Mouse (Mus musculus) erythroblast, adult 5-6 weeks (primary cell): Measurements from ENCODE around the gene Prepl. TPM values are rescaled to one million over a fixed set of nuclear protein-coding genes. Genes with fewer than 3 reads are reported as not detected.

Experiments
- ATAC-seq: replicated peaks from 2 replicates; pipeline ENCODE4 v1.8.0; 2016; ENCODE audit warnings: moderate number of reproducible peaks, mild to moderate bottlenecking, moderate TSS enrichment, inconsistent platforms; ENCODE audit not compliant: poor library complexity, low FRiP score, severe bottlenecking
- total RNA-seq, 2 experiments: library from RNA; stranded (forward) in 1 of 2; stranded (reverse) in 1 of 2; fragments of 150-400 nt in 1 of 2; fragments of 200-764, 138-1000 nt in 1 of 2; gene quantifications; 2 replicates each; pipeline versions ENCODE4 v1.2.3 to v1.2.4; 2015 to 2017; ENCODE audit warnings: low replicate concordance in 2 of 2

Gene Prepl
- 6.1 and 17.9 TPM in 2 replicates for total RNA-seq (2015; ENCODE audit: low replicate concordance)
- 3.7 and 5.7 TPM in 2 replicates for total RNA-seq (2017; ENCODE audit: low replicate concordance)

DNA sequence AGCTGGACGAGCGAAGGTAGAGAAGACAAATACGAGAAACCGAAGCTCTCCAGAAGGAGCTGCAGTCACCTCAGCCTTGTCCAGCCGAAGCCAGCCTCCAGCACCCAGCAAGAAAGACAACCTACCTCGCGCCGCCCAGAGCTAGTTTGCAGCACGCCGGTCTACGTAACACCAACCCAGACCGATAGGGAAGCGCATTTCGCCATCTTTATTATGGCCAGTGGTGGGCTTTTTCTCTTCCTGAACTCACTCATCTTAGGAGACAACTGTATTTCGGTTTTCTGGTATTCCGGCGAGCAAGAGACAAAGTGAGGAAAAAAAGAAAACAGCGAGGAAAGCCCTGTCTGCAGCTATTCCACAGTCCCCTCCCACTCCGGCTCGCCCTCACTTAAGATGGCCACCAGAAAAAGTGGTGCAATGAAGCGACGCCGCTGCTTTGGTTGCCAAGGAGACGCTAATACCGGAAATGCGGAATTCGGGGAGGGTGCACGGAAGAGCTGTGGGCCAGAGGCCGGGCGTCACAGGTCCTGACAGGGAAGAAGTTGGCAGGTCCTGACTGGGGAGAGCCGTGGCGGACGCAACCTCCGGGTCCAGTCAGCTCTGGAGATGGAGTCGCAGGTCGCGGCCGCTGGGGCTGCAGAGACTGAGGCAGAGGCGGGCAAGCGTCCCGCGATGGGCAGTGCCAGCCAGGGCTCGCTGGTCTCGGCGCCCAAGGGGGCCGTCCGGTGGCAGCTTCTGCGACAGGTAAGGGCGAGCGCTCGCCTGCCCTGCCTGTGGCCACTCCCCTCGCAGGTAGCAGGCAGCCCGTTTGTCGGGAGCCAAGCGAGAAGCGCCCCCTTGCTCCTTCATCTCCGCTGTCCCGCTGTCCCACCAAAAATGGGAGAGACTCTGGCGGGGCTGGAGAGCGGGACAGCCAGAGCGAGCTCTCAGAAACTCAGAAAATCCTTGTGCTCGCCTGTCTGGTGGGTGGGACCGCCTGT lies at the start of gene Prepl, which contains the start of gene Camkmt:
TSS of gene Prepl (minus strand) at position 122 of the 980 bp plus-strand sequence.
TSS of gene Camkmt (plus strand) at position 433 of the 980 bp plus-strand sequence.
- peak; percentile 96 for ATAC-seq

DNA sequence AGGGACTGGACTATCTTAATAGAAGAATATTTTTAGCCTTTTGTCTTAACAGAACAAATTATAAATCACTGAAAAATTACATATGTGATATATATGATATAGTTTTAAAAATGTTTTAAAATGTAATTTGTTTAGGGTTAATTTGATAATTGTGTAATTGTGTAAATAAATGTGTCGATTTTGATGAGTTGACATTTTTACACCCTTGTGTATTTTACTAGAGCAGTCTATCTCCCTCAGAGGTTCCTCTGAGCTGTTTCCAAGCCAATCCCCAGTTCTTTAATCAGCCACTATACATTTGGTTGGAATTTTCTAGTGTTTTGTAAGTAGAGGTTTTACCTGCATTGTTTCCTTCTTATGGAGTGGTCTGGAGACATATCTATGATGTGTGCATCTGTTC lies 48.4 kb upstream of the Prepl start:
- no peak for ATAC-seq

DNA sequence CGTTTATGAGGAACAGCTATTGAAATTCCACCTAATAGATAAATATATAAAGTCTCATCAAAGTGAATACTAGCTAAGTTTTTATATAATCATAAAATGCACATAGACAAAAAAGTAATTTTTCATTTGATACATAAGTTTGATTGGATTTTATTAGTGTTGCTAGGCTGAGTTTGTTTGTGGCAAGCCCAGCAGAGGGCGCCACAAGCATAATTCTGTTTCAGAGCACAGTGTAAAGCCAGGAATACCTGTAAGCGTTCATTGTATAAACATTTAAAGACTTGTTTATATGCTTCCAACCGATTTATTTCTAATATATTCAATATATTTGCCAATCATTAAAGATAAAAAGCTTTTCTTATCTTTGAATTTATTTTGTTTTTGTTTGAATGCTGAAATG lies 26.6 kb upstream of the Prepl start:
- ATAC-seq = peak; percentile 68

DNA sequence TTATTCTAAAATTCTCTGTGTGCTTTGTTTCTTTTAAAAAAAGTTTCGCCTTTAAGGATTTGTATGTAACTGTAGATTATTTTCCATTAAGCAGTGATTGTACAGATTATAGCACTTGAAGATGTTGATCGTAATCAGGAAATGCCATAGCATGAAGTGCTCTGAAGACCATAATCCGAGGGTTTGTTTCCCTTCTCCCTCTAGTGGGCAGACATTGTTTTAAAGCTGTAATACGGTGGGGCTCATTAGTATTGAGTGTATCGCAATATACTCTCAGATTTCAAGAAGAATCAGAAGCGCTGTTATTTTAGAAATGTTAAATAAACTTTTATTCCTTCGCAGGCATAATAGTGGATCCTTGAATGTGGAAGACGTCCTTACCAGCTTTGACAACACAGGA lies 23.4 kb upstream of the Prepl start:
- ATAC-seq = no peak

DNA sequence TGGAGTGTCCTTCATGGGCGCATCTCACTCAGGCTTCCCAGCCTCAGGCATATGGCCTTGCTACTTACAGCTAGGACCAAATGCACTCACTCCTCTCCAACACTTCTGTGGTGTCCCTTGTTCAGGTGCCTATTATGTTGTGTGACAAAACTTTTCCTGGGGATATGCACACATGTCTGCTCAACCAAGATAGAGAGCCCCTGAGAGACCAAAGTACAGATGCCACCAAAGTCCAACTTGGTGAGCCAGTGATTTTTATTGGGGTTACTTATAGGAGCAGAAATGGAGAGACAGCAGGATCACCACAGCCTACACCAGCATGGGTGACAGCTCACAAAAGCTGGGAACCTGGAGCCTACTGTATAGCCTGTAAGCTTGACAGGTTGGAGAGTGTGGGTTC lies 20.6 kb upstream of the Prepl start:
- no peak for ATAC-seq

DNA sequence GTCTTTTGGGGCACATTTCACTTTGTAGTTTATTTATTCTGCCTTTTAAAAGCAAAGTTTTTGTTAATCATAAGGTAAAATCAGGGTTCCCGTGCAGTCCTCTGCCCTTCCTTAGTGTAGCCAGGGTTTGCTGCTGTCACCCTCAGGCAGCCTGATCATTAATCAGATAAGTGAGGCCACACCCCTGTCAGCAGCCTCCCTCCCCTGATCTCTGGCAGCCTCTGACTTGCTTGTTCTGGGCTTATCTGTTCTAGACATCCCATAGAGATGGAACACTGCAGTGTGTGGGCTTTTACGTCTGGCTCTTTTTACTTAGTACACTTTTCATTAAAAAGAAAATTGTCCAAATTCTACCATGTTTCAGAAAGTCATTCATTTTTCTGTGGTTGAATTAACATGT lies 13.3 kb upstream of the Prepl start:
- ATAC-seq = peak; percentile 61

DNA sequence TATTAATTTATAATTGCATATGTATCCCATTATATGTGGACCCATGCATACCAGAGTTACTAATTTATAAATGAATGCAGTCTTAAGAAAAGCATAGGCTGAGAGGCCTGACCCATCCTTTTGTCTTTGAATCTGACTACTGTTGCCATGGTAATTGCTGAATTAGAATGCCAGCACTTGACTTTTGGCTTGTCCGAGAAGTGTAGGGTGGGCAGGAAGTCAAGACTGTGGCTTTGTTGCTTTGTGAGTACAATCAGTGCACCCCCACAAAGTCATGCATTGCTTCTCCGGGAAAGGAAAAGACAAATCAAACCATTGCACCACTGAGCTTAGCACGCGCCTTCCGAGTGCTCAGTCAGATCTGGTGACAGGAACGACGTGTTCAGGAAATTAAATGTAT lies 11.7 kb upstream of the Prepl start:
- no peak for ATAC-seq

DNA sequence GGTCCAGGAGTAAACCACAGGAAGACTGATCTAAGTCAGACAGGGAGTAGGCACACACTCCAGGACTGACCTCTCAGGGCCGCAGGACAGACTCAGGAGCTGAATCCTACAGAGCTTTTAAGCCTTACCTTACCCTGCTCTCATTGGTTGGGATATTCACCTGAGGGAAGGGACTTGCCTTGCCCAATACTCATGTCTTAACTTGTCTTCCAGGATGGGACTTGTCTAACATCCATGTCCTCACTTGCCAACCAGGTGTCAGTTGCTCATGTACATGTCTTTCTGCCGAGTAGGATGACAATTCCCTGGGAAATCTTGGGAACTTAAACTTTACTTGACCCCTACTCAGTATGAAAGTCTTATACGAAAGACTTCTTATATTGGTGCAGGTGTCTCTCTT lies 10.2 kb upstream of the Prepl start:
- no peak for ATAC-seq

DNA sequence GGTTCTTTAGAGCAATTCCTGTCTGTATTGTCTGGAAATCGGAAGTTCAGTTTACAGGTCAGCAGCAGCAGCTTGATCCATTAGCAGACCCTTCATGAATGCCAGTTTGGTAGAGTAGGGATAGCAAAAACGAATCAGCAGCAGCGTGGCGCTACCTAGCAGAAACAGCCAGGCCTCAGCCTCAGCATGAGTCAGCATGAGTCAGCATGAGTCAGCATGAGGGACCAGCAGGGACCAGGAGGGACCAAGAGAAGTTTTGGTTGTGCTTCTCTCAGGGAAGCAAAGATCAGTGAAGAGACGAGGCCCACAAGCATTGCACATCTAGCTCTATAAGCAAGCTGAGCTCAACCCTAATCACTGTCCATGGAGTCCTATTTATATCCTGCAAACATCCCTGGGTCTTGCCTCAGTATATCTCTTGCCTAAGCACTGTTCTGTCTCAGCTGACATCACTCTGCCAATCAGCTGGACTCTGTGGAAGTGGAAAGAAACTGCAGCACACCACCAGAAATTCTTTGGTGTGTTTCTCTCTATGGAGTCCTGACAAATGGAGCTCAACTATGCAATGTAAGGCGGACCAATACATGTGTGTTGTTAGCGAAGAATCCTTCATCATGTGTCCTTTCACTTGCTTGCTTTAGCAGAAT lies 8.8 kb upstream of the Prepl start:
- peak; percentile 86 for ATAC-seq

DNA sequence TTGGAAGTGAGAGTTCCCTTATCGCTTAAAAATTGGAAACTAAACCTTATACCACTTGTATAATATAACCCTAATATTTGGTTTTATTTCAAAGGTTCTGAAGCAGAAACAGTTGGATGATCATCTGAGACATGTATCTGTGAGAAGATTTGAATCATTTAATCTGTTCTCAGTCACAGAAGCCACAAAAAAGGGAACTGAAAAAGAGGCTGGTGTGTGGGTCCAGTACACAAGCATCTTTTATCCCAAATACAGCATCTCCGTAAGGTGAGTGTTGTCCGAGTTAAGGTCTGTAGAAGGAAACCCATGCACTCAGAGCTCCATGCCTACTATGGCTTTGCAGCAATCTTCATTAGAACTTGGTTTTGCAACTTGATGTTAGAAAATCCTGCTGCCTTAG lies 6.4 kb upstream of the Prepl start:
- ATAC-seq = no peak

DNA sequence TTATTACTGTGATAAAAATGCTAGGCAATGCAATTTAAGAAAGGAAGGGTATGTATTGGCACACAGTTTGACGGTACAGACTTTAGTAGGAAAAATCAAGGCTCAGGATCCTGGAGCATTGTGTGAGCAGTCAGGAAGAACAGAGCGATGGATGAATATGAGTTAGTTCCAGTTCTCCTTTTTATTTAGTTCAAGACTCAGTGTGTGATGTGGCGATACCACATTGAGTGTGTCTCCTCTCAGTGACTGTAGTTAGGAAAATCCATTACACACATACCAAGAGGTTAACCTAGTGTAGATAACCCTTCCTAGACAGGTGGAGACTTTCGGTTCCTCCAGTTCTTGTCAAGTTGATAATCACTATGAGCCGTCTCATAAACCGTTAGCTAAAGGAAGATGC lies 1.7 kb upstream of the Prepl start:
- no peak for ATAC-seq

DNA sequence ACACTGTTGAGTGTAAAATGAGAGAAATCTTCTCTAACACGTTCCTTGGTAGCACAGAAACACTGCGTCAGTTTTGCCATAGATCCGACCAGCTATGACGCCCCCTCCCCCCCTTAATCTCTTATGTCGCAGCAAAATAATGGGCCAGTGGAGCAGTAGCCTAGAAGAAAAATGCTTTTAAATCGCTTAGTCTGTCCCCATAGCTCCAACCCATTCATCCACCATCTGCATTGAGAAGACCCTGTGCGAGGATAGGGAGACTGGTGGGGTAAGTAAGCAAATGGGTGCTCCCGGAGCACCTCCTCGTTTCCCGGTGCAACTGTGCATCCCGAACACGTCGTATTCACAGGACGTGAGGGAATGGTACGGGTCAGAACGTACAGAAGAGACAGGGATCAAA lies 420 bp downstream of the Prepl start:
- ATAC-seq = peak; percentile 17

DNA sequence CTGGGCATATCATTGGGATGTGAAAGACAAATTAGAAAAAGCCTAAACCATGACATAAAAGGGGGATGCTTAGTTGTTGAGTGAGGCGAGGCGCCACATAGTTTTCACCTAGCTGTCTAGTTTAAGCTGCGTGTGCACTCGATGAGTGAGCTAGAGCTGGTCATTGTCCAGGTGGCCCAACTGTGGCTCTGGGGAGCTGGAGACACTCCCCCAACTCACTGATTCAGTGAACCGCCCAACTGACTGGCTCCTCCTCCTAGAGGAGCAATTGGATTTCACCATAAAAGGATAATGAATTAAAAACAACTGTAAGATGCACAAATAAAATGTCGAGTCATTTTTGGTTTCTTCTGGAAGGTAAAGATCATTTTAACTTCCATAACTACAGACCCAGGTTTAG lies 1.0 kb downstream of the Prepl start:
- ATAC-seq = no peak

DNA sequence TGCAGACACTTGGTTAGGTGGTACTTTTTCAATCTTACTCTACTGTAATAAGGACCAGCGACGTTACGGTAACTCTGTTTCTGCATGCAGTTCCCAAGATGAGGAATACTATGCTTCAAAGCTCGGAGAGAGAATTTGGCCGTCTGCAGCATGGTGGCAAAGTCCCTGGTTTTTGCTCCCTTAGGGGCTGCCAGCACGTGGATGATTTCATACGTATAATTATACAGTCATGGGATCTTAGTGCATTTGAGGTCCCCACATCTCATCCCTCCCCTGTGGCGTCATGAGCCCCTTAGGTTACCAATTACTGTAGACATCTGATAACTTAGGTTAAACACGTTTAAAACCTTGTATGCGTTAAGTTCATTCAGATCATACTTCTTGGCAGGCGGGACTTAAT lies 1.6 kb downstream of the Prepl start:
- ATAC-seq = no peak

DNA sequence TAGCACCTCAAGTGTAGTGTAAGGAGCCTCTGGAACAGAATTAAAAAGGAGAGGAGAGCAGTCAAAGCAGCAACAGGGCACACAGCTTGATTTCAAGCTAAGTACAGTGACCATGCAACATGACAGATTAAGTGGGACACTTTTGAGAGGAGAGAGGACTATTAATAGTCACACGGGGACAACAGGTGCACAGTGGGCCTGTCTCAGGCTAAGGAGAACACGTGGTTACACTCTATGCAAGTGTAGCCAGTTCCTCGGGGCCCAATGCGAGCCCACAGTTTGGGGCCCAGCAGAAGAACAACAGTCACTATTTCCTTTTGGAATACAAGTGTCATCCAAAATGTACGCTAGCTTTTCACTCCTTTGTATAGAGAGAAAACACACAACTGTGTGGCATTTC lies 2.5 kb downstream of the Prepl start:
- ATAC-seq = no peak

DNA sequence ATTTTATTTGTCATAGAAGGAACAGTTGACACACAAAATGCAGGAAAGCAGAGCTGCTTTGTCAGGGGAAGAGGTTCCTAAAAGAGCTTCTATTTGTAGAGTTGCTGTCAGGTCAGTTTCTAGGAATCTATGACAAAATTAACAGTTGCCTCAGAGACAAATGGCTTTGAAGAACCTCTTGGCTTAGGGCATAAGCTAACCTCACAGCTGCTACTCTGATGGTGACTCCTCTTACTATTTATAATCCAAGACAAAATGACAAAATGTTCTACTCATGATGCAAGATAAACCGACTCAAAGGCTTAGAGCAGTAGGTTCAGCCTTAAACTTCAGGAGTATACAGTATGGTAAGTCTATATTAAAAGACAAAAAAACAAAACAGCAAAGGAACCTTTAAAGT lies 3.5 kb downstream of the Prepl start:
- ATAC-seq = no peak

DNA sequence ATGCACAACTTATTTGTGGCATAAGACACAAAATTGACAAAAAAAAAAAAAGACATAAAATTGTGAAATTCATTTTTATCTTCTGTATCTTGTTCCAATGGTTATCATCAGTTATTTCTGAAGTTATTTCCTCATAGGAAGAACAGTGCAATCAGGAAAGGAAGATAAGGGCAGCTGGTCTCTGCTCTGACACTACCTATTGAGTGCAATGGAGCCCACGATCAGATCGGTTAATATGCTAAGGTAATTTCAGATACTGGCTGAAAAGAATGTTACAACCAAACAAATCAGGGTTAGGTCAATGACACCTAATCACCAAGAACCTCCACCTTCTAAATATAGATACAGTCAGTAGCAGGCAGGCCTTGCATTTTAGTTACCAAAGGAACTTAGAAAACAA lies 4.7 kb downstream of the Prepl start:
- no peak for ATAC-seq

DNA sequence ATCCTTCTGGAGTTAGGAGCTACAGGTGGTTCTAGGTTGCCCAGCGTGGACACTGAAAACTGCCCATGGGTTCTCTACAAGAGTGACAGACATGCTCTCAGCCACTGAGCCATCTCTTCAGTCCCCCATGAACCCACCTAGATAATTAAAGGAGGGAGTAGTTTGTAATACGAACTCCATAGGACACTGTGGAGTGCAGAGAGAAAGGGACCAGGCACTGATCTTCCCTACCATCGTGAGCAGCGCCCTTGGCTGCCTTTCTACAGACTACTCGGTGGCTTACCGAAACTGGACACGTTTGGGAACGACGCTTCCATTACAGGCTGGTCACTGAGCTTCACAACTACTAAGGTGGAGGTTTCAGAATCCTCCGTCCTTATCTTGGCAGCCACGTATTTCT lies 9.3 kb downstream of the Prepl start:
- ATAC-seq = no peak

DNA sequence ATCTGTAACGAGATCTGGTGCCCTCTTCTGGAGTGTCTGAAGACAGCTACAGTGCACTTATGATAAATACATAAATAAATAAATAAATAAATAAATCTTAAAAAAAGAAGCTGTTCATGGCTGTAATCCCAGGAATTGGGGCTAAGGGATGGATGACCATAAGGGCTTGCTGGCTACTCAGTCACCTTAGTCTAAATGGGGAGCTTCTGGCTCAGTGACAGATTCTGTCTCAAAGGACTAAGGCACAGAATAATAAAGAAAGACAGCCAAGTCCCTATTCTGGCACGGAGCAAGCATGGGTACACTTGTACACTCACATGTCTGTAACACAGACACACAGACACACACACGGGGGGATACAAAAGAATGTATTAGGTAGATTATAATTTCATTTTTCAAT lies 10.8 kb downstream of the Prepl start:
- no peak for ATAC-seq

DNA sequence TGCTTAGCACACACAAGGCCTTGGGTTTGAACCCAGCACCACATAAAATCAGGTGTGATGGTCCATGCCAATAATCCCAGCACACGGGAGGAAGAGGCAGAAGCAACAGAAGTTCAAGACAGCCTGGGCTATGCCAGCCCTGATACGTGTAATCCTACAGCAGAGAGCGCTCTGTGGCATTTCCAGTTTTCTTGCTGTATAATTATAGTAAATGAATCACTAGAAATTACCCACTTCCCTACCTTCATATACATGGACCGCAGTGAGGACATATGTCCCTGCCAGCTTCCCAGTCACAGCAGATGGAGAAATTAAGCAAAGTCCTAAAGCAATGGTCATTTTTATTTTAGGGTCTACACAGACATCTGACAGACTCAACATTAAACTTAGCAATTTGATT lies 16.0 kb downstream of the Prepl start:
- no peak for ATAC-seq

DNA sequence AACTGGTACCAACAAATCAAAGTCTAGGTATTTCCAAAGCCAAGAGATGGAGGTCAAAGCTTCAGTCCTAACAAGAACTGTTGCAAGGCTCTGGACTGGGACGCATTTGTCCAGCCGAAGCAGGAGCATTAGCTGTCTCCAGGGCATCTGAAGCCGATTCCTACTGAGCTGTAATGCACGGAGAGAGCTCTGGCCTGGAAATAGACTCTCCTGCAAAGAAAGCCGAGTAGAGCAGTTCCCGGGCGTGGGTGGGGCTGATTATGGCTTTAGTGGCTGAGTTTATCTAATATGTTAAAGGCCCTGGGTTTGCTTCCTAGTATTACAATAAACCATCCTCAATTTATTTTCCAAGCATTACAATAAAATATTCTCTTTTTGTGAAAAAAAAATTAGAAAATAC lies 16.8 kb downstream of the Prepl start:
- no peak for ATAC-seq
